Mouse (Mus musculus) right cerebral cortex, postnatal 25 days (tissue): ENCODE results near the gene Kifc3.

Experiments
- DNase-seq: peaks from one replicate; pipeline ENCODE4 v3.0.0; 2022

Kifc3 gene

DNA sequence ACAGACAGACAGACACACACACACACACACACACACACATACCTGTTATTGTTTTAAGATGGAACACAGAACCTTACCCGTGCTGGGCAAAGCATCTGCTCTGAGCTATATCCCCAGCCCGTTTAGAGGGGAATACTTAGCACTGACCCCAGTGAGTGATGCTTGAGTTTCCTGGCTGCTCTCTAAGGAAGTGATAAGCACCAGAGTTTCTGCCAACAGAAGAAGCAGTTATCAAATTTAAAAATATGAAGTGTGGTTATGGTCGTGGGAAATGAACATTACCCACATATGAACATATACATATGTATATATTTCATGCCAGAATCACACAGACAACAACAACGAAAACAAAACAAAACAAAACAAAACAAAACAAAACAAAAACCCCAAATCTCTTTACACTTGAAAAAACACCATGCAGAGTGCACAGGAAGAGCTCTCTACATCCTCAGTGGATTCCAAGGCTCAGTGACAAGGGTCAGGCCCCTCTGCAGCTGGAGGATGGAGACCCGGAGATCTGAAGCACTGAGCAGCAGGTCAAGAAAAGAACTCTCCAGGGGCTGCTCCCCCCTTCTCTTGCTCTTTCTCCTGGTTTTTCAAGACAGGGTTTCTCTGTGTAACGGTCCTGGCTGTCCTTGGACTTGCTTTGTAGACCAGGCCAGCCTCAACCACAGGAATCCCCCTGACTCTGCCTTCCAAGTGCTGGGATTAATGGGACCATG, 142.6 kb downstream of the Kifc3 start:
- no peak for DNase-seq

DNA sequence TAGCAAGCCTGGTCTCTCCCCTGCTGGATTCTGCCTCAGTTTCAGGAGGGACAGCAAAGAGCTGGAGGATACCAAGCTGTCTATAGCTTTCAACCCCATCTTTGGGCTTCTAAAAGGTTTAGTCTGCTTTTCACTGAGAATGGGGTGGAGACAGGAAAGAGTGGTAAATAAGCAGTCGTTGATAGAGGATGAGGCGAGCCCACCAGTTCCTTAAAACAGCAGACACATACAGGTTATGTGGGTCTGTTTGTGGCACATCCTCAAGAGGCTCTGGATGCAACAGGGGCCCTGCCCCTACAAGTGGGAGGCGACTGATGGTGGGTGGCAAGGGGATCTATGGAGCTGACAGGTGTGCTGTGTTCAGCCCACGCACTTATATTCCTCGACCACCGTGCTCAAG, 144.0 kb downstream of the Kifc3 start:
- DNase-seq, result no peak

DNA sequence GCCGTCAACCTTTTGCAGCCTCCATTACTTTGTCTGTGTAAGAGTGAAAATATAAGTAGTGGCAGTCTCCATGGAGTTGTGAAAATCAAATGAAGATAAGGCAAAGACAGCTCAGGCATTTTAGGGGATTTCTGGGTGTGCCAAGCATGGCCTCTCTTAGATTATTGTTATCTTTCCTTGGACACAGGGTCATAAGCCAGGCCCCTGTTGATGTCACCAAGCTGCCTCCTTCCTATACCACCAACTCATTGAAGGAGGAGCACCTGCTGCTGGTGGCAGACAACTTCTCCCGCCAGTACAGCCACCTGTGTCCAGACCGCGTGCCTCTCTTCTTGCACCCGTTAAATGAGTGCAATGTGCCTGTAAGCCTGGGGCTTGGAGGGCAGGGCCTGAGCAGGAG, 146.2 kb downstream of the Kifc3 start:
- DNase-seq, result no peak

DNA sequence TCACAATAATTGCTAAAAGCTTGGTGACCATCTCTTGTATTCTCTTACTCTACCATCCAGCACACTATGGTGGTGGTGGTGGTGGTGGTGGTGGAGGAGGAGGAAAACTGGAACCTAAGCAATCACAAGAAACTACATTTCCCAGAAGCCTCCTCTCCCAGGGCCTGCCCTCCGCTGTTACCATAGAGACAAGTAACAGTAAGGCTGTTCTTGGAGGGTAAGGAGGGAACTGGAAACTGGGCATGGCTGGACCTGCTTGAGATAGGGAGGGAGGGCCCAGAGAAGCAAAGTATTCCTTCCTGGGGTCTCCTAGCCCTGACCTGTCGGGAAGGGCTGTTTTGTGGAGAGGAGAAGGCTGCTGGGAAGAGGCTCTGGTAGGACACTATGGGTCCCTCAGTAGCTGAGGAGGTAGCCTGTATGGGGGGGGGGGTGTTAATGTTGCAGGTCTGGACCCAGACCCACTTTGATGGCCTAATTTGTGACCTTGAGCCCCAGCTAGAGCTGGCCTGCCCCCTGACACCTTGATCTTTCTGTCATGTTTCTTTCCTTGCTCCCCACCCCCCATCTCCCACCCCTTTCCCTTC, 147.6 kb downstream of the Kifc3 start, which contains the start of gene Drc7:
Drc7 (plus strand) TSS at position 177 of the 584 bp plus-strand sequence.
- DNase-seq, result no peak

DNA sequence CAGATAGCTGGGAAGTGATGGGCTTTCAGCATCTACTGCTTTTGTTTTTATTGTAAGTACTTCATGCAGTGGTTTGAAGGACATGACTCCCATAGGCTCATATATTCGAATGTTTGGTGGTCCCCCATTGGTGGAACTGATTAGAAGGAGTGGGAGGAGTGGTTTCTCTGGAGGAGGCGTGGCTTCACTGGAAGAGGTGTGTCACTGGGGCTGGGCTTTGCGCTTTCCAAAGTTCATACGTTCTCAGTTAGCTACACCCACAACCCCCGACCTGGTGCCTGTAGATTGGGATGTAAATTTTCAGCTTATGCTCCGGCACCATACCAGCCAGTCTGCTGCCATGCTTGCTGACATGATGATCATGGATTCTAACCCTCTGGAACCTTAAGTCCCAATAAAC, 148.2 kb downstream of the Kifc3 start:
- DNase-seq, result no peak
